Mouse (Mus musculus): ENCODE measurements around the gene Cntfr. TPM values are rescaled to one million over a fixed set of nuclear protein-coding genes. Genes with fewer than 3 reads are reported as not detected.
"Not testable (repeated sequence)": the region's sequence is repeated elsewhere in the genome, so short reads cannot be mapped to it uniquely, and the experiment has no call there.

The Cntfr gene
- total RNA-seq (2021): 10 to 100 TPM; 57.4 to 75.1 TPM

GRCm38 (mm10) chr4:41696930-41697841 lies at the start of gene Cntfr:
Cntfr (minus strand) TSS chr4:41697089.
- intact Hi-C loops (cut with DNase I): not testable (repeated sequence)
- DNase-seq (ENCODE audit: extremely low spot score in 1 of 2, low spot score in 2 of 2): peak; percentile 76 to 84

- DNase-seq (ENCODE audit: extremely low spot score in 1 of 2, low spot score in 2 of 2): no peak
- intact Hi-C loops (cut with DNase I): no loop called here
Measured at GRCm38 (mm10) chr4:41745021-41745420, 48.1 kb upstream of the Cntfr start.

GRCm38 (mm10) chr4:41744131-41744530 lies 47.2 kb upstream of the Cntfr start:
- intact Hi-C loops (cut with DNase I): no loop called here
- DNase-seq (ENCODE audit: extremely low spot score in 1 of 2, low spot score in 2 of 2): no peak

GRCm38 (mm10) chr4:41741158-41741560 lies 44.3 kb upstream of the Cntfr start:
- intact Hi-C loops (cut with DNase I): no loop called here
- peak; percentile 93 to 94 for DNase-seq (ENCODE audit: extremely low spot score in 1 of 2, low spot score in 2 of 2)

GRCm38 (mm10) chr4:41740380-41741157 lies 43.7 kb upstream of the Cntfr start:
- intact Hi-C loops (cut with DNase I): no loop called here
- DNase-seq (ENCODE audit: extremely low spot score in 1 of 2, low spot score in 2 of 2): peak; percentile 63 to 83

- intact Hi-C loops (cut with DNase I): no loop called here
- no peak for DNase-seq (ENCODE audit: extremely low spot score in 1 of 2, low spot score in 2 of 2)
Measured at GRCm38 (mm10) chr4:41739260-41739659, 42.4 kb upstream of the Cntfr start.

- intact Hi-C loops (cut with DNase I): no loop called here
- DNase-seq (ENCODE audit: extremely low spot score in 1 of 2, low spot score in 2 of 2): no peak
Measured at GRCm38 (mm10) chr4:41738256-41738603, 41.3 kb upstream of the Cntfr start.

GRCm38 (mm10) chr4:41737602-41738255 lies 40.8 kb upstream of the Cntfr start:
- peak; percentile 74 to 76 for DNase-seq (ENCODE audit: extremely low spot score in 1 of 2, low spot score in 2 of 2)
- intact Hi-C loops (cut with DNase I): no loop called here

- intact Hi-C loops (cut with DNase I): no loop called here
- no peak for DNase-seq (ENCODE audit: extremely low spot score in 1 of 2, low spot score in 2 of 2)
Measured at GRCm38 (mm10) chr4:41731052-41731765, 34.3 kb upstream of the Cntfr start, which contains the start of gene Arid3c. Arid3c (minus strand) TSS chr4:41731142.

- DNase-seq (ENCODE audit: extremely low spot score in 1 of 2, low spot score in 2 of 2): no peak
- intact Hi-C loops (cut with DNase I): no loop called here
Measured at GRCm38 (mm10) chr4:41726826-41727621, 30.1 kb upstream of the Cntfr start.

GRCm38 (mm10) chr4:41722918-41723351 lies 26.0 kb upstream of the Cntfr start, which contains the start of gene Dctn3:
Dctn3 (minus strand) TSS chr4:41723170.
- DNase-seq (ENCODE audit: extremely low spot score in 1 of 2, low spot score in 2 of 2): peak; percentile 92 to 96
- intact Hi-C loops (cut with DNase I): no loop called here

- peak in 1 of 2 experiments; percentile 17 for DNase-seq (ENCODE audit: extremely low spot score in 1 of 2, low spot score in 2 of 2)
- intact Hi-C loops (cut with DNase I): no loop called here
Measured at GRCm38 (mm10) chr4:41716834-41717233, 19.9 kb upstream of the Cntfr start.

GRCm38 (mm10) chr4:41715596-41715995 lies 18.7 kb upstream of the Cntfr start:
- peak in 1 of 2 experiments; percentile 36 for DNase-seq (ENCODE audit: extremely low spot score in 1 of 2, low spot score in 2 of 2)
- intact Hi-C loops (cut with DNase I): no loop called here

- intact Hi-C loops (cut with DNase I): no loop called here
- DNase-seq (ENCODE audit: extremely low spot score in 1 of 2, low spot score in 2 of 2): no peak
Measured at GRCm38 (mm10) chr4:41715082-41715481, 18.2 kb upstream of the Cntfr start.

GRCm38 (mm10) chr4:41714276-41714675 lies 17.4 kb upstream of the Cntfr start:
- intact Hi-C loops (cut with DNase I): no loop called here
- DNase-seq (ENCODE audit: extremely low spot score in 1 of 2, low spot score in 2 of 2): peak; percentile 77 to 78

GRCm38 (mm10) chr4:41713197-41714067 lies 16.5 kb upstream of the Cntfr start, which contains the start of gene Rpp25l:
Rpp25l (minus strand) TSS chr4:41713534.
- intact Hi-C loops (cut with DNase I): no loop called here

More at GRCm38 (mm10) chr4:41713197-41714067, 16.5 kb upstream of the Cntfr start, which contains the start of gene Rpp25l:
- peak; percentile 63 to 88 for DNase-seq (ENCODE audit: extremely low spot score in 1 of 2, low spot score in 2 of 2)

All from left cerebral cortex, postnatal 10 days (tissue).